21 mouse cellular contexts compared by ENCODE assay signal in the genomic region with DNA sequence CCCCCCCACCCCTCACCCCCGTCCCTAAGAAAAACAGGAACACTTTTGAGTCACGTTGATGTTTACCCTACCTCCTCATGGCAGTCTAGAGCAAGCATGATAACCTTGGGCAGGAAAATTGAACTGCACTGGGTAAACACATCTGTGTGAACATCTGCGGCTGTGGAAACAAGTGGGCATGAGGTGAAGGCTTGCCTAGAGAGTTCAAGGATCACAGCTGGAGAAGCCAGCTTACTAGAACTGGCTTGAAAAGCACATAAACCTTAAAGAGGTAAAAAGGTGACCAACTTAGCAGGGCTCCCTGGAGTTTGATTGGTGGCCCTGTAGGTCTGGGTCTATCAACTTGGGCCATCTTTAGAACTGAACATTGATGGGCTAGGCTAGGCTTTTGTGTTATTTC. TPM values are rescaled to one million over a fixed set of nuclear protein-coding genes. Genes with fewer than 3 reads are reported as not detected.
A peak's percentile ranks its signal among the peaks of the same experiment; 100 is the strongest.
DNase-seq lines count a peak whose midpoint lies in the region; ATAC-seq and TF ChIP-seq lines count a peak whose summit lies in the region.
"Had no signal": no experiment of that assay in that cellular context is flagged by ENCODE, and none has a peak within 500 bp of the region (broad histone marks: within the 10 kb centered on the region; RNA-seq: fewer than 3 reads in every experiment).

No protein-coding gene starts in this region.

- H3K9ac ChIP-seq in liver, adult 2 months (ENCODE audit: low read depth, low read length): no peak overlapping the region
- H3K9ac ChIP-seq in liver, embryonic 11.5 days (ENCODE audit: low read depth, low read length): no peak overlapping the region
- H3K9ac ChIP-seq in liver, embryonic 15.5 days: no peak overlapping the region
- H3K9ac ChIP-seq in stomach, postnatal 0 days (ENCODE audit: low read length): no peak overlapping the region
- H3K9ac ChIP-seq: embryonic facial prominence, embryonic 15.5 days; heart, embryonic 12.5 days; hindbrain, embryonic 14.5 days had no signal

- peak; percentile 56 for DNase-seq in heart, adult 11 months
- no peak for DNase-seq in heart, adult 18-20 months
- DNase-seq in liver, adult 2 months (ENCODE audit: extremely low read depth, low read depth, low spot score): peak; percentile 66
- no peak for DNase-seq in liver, embryonic 11.5 days (ENCODE audit: low spot score)
- DNase-seq in stomach, postnatal 0 days (ENCODE audit: low spot score): peak; percentile 38
- DNase-seq: adrenal gland, adult 2 months; adrenal gland, postnatal 25 days; cerebellum, adult 18-20 months; cerebellum, adult 9-11 months; cerebellum, postnatal 36 days had no signal

- no peaks in the 10 kb centered on the region for H3K36me3 ChIP-seq in liver, adult 2 months (ENCODE audit: control insufficient read depth, insufficient read depth, low read length)
- H3K36me3 ChIP-seq in liver, embryonic 11.5 days (ENCODE audit: control insufficient read depth, insufficient read depth, low read length): no peaks in the 10 kb centered on the region
- H3K36me3 ChIP-seq in liver, embryonic 15.5 days (replicated peaks): no peaks in the 10 kb centered on the region
- H3K36me3 ChIP-seq in stomach, postnatal 0 days (ENCODE audit: control insufficient read depth, insufficient read depth, low read length): no peaks in the 10 kb centered on the region
- H3K36me3 ChIP-seq: embryonic facial prominence, embryonic 15.5 days; forebrain, embryonic 10.5 days; heart, embryonic 12.5 days; hindbrain, embryonic 10.5 days had no signal

- no peak for ATAC-seq in liver, embryonic 11.5 days (replicated peaks; ENCODE audit: low FRiP score)
- no peak for ATAC-seq in liver, embryonic 15.5 days (ENCODE audit: insufficient read depth)
- no peak for ATAC-seq in stomach, postnatal 0 days (ENCODE audit: low FRiP score, low TSS enrichment)
- no peak for ATAC-seq in CD4-positive, CD25-positive, alpha-beta regulatory T cell, adult 4 months
- ATAC-seq: forebrain, embryonic 14.5 days had no signal

- no peak for TF ChIP-seq EP300 in stomach, postnatal 0 days (optimal IDR thresholded peaks at IDR 0.05)

- H3K27me3 ChIP-seq in liver, adult 2 months (ENCODE audit: control insufficient read depth, insufficient read depth, low read length): no peaks in the 10 kb centered on the region
- H3K27me3 ChIP-seq in liver, embryonic 11.5 days (replicated peaks; ENCODE audit: control insufficient read depth, insufficient read depth, low read length): no peaks in the 10 kb centered on the region
- H3K27me3 ChIP-seq in liver, embryonic 15.5 days: peaks cover 3% of the 10 kb centered on the region; the same call in 1 of the 2 replicates
- no peaks in the 10 kb centered on the region for H3K27me3 ChIP-seq in stomach, postnatal 0 days (ENCODE audit: control insufficient read depth, insufficient read depth, low read length)
- H3K27me3 ChIP-seq: embryonic facial prominence, embryonic 15.5 days; heart, embryonic 12.5 days had no signal

- H3K9me3 ChIP-seq in liver, embryonic 11.5 days (ENCODE audit: control insufficient read depth, low read length): 0 out of 2 replicates have a peak, but pooled peaks cover 3% of the 10 kb centered on the region
- no peaks in the 10 kb centered on the region for H3K9me3 ChIP-seq in liver, embryonic 15.5 days (replicated peaks)
- no peaks in the 10 kb centered on the region for H3K9me3 ChIP-seq in stomach, postnatal 0 days (ENCODE audit: control insufficient read depth, low read length)
- H3K9me3 ChIP-seq: embryonic facial prominence, embryonic 15.5 days; forebrain, embryonic 10.5 days; hindbrain, embryonic 10.5 days had no signal

- H3K4me3 ChIP-seq in liver, adult 2 months (ENCODE audit: insufficient read depth, low read depth, low read length): no peak overlapping the region
- H3K4me3 ChIP-seq in liver, embryonic 11.5 days (ENCODE audit: low read depth, low read length): no peak overlapping the region
- no peak overlapping the region for H3K4me3 ChIP-seq in liver, embryonic 15.5 days (replicated peaks)
- no peak overlapping the region for H3K4me3 ChIP-seq in stomach, postnatal 0 days (ENCODE audit: low read depth, low read length)
- H3K4me3 ChIP-seq: embryonic facial prominence, embryonic 15.5 days; erythroblast, embryonic 14.5 days; forebrain, embryonic 10.5 days; heart, embryonic 12.5 days; hindbrain, embryonic 10.5 days had no signal

- no peak for TF ChIP-seq CTCF in liver, adult 2 months (IDR thresholded peaks at IDR 0.05; ENCODE audit: low read depth, low read length)
- no peak for TF ChIP-seq CTCF in stomach, postnatal 0 days (IDR thresholded peaks at IDR 0.05; ENCODE audit: low read depth)

- no peak overlapping the region for H3K4me2 ChIP-seq in liver, embryonic 11.5 days
- H3K4me2 ChIP-seq in liver, embryonic 15.5 days: no peak overlapping the region
- H3K4me2 ChIP-seq in stomach, postnatal 0 days (replicated peaks; ENCODE audit: low read depth): no peak overlapping the region
- H3K4me2 ChIP-seq: embryonic facial prominence, embryonic 15.5 days; heart, embryonic 12.5 days; hindbrain, embryonic 14.5 days had no signal

- WGBS in liver, adult 2 months: 16% methylated on average over 3 of the region's 3 CpGs
- 54% methylated on average over 3 of the region's 3 CpGs for WGBS in liver, embryonic 11.5 days
- 63% methylated on average over 3 of the region's 3 CpGs for WGBS in liver, embryonic 15.5 days (ENCODE audit: insufficient replicate concordance)
- WGBS in stomach, postnatal 0 days: 28% methylated on average over 3 of the region's 3 CpGs

- TF ChIP-seq POLR2A in liver, adult 2 months (IDR thresholded peaks at IDR 0.05; ENCODE audit: extremely low read depth, insufficient read depth, low read length): no peak

- H3K79me2 ChIP-seq in liver, adult 2 months (ENCODE audit: control insufficient read depth, insufficient read depth, low read length): peaks cover 25% of the 10 kb centered on the region; the same call in 1 of the 2 replicates

- H3K27ac ChIP-seq in liver, adult 2 months (replicated peaks; ENCODE audit: insufficient read depth, low read depth, low read length): no peak overlapping the region; the same call in 1 of the 2 replicates
- H3K27ac ChIP-seq in liver, embryonic 11.5 days (ENCODE audit: low read depth, low read length): no peak overlapping the region
- peak overlapping the region; percentile 74; the same call in 1 of the 2 replicates for H3K27ac ChIP-seq in liver, embryonic 15.5 days (replicated peaks)
- 0 out of 2 replicates have a peak overlapping the region, but pooled peaks have one; percentile 9 for H3K27ac ChIP-seq in stomach, postnatal 0 days (replicated peaks)
- H3K27ac ChIP-seq: embryonic facial prominence, embryonic 15.5 days; forebrain, embryonic 10.5 days; hindbrain, embryonic 10.5 days; hindbrain, embryonic 14.5 days had no signal

- H3K4me1 ChIP-seq in liver, adult 2 months (ENCODE audit: control insufficient read depth, insufficient read depth, low read length): peaks cover 31% of the 10 kb centered on the region
- peaks cover 24% of the 10 kb centered on the region for H3K4me1 ChIP-seq in liver, embryonic 11.5 days (replicated peaks; ENCODE audit: control insufficient read depth, insufficient read depth, low read length)
- peaks cover 70% of the 10 kb centered on the region for H3K4me1 ChIP-seq in liver, embryonic 15.5 days (replicated peaks)
- H3K4me1 ChIP-seq in stomach, postnatal 0 days (replicated peaks; ENCODE audit: control insufficient read depth, insufficient read depth): no peaks in the 10 kb centered on the region
- H3K4me1 ChIP-seq: hindbrain, embryonic 10.5 days had no signal

RNA-seq across cellular contexts. Expression of a gene that starts 58.5 kb away (rescaled TPM):
- under 1 TPM in 1 of 2 experiments, not detected in 1; 0.15 TPM for total RNA-seq in heart, adult 18-20 months (2021)
- 232 and 384 TPM in 2 replicates for total RNA-seq in liver, adult 2 months (2014; rRNA removed)
- 204 and 210 TPM in 2 replicates for polyA plus RNA-seq in liver, adult 2 months (2012; rRNA removed)
- 15.0 and 16.7 TPM in 2 replicates for polyA plus RNA-seq in liver, embryonic 11.5 days (2014; fragmentation: Nextera tagmentation; extraction: Ambion mirVana)
- polyA plus RNA-seq in liver, embryonic 15.5 days (2015; fragmentation: Nextera tagmentation; extraction: Ambion mirVana): 39.5 and 43.3 TPM in 2 replicates
- 1.2 and 1.4 TPM in 2 replicates for polyA plus RNA-seq in stomach, postnatal 0 days (2015; fragmentation: Nextera tagmentation; extraction: Ambion mirVana)
- not detected for polyA plus RNA-seq in CD4-positive, CD25-positive, alpha-beta regulatory T cell, adult 4 months (2017; shearing (Covaris generic))
- total RNA-seq: adrenal gland, postnatal 25 days; gastrocnemius, adult 8-10 months had no signal
- polyA plus RNA-seq: embryonic facial prominence, embryonic 11.5 days; forebrain, embryonic 10.5 days; hindbrain, embryonic 10.5 days had no signal

Comparison
In these comparisons a context has a peak if more than half of its experiments do, and no peak if none do; other contexts are left out.
1. DNase-seq: peak in heart, adult 11 months (single experiment), liver, adult 2 months (single experiment) and stomach, postnatal 0 days (single experiment); none in heart, adult 18-20 months (0 of 2) and liver, embryonic 11.5 days (single experiment).
2. H3K27ac ChIP-seq: peak in liver, embryonic 15.5 days (single experiment) and stomach, postnatal 0 days (single experiment); none in liver, adult 2 months (single experiment) and liver, embryonic 11.5 days (single experiment).